Mouse (Mus musculus) frontal cortex, postnatal 14 days (tissue): ENCODE measurements around the gene Twsg1.

Experiments
- DNase-seq, 2 experiments: peaks; one replicate each; pipeline ENCODE4 v3.0.0; 2022; ENCODE audit warnings: low spot score in 2 of 2

Gene Twsg1

GRCm38 (mm10) chr17:65886571-65886970 lies 64.5 kb downstream of the Twsg1 start:
- no peak for DNase-seq

- peak in 1 of 2 experiments; percentile 35 for DNase-seq
Observed at GRCm38 (mm10) chr17:65885697-65886529, 65.1 kb downstream of the Twsg1 start, which contains the start of gene Ralbp1. Ralbp1 (minus strand) TSS chr17:65885798.

GRCm38 (mm10) chr17:65885398-65885696 lies 65.7 kb downstream of the Twsg1 start:
- DNase-seq, result no peak

GRCm38 (mm10) chr17:65884691-65885397 lies 66.2 kb downstream of the Twsg1 start:
- DNase-seq, result peak; percentile 99

- peak; percentile 31 to 44 for DNase-seq
Observed at GRCm38 (mm10) chr17:65884061-65884669, 66.9 kb downstream of the Twsg1 start.

GRCm38 (mm10) chr17:65877026-65877425 lies 74.0 kb downstream of the Twsg1 start:
- no peak for DNase-seq

- no peak for DNase-seq
Observed at GRCm38 (mm10) chr17:65873834-65874233, 77.2 kb downstream of the Twsg1 start.

GRCm38 (mm10) chr17:65873156-65873555 lies 77.9 kb downstream of the Twsg1 start:
- DNase-seq, result no peak

- DNase-seq, result no peak
Observed at GRCm38 (mm10) chr17:65872652-65873051, 78.4 kb downstream of the Twsg1 start.

GRCm38 (mm10) chr17:65872051-65872450 lies 79.0 kb downstream of the Twsg1 start:
- DNase-seq, result no peak
